ENCODE assay signal across 12 mouse cellular contexts in genomic region chr12:112663303-112663702, GRCm38 (mm10). TPM values are rescaled to one million over a fixed set of nuclear protein-coding genes. Genes with fewer than 3 reads are reported as not detected.
DNase-seq lines count a peak whose midpoint lies in the region; ATAC-seq and TF ChIP-seq lines count a peak whose summit lies in the region.
"Had no signal": no experiment of that assay in that cellular context is flagged by ENCODE, and none has a peak within 500 bp of the region (broad histone marks: within the 10 kb centered on the region; RNA-seq: fewer than 3 reads in every experiment).

No protein-coding gene starts in this region.

- DNase-seq in layer of hippocampus, adult 2 months (ENCODE audit: low spot score in 2 of 2), result no peak
- no peak for DNase-seq in layer of hippocampus, postnatal 36 days
- DNase-seq in hindbrain, embryonic 14.5 days (ENCODE audit: low spot score), result no peak
- DNase-seq in left cerebral cortex, adult 9 months (ENCODE audit: low spot score in 2 of 2), result no peak
- no peak for DNase-seq in layer of hippocampus, postnatal 14 days (ENCODE audit: low spot score in 2 of 2)
- no peak for DNase-seq in left cerebral cortex, adult 18-20 months (ENCODE audit: low spot score in 2 of 2)
- DNase-seq: cerebellum, postnatal 36 days; kidney, adult 9 months; thymus, postnatal 25 days had no signal

- 72% methylated on average over 11 of the region's 11 CpGs for WGBS in forebrain, embryonic 12.5 days
- WGBS in hindbrain, embryonic 14.5 days, result 65% methylated on average over 11 of the region's 11 CpGs
- WGBS in midbrain, embryonic 16.5 days, result 60% methylated on average over 11 of the region's 11 CpGs

- TF ChIP-seq CTCF in layer of hippocampus, adult 2 months (conservative IDR thresholded peaks at IDR 0.05), result no peak

- H3K4me2 ChIP-seq in forebrain, embryonic 12.5 days, result peak overlapping the region; percentile 33; the same call in 1 of the 2 replicates
- peak overlapping the region; percentile 30 for H3K4me2 ChIP-seq in hindbrain, embryonic 14.5 days (replicated peaks)
- H3K4me2 ChIP-seq in midbrain, embryonic 16.5 days (ENCODE audit: low read length), result peak overlapping the region; percentile 28; the same call in 1 of the 2 replicates

- peaks cover 86% of the 10 kb centered on the region for H3K4me1 ChIP-seq in forebrain, embryonic 12.5 days
- peaks cover 65% of the 10 kb centered on the region for H3K4me1 ChIP-seq in hindbrain, embryonic 14.5 days (replicated peaks; ENCODE audit: control insufficient read depth, insufficient read depth, low read length)
- H3K4me1 ChIP-seq in midbrain, embryonic 16.5 days (ENCODE audit: control insufficient read depth, insufficient read depth, low read length), result peaks cover 40% of the 10 kb centered on the region

- no peaks in the 10 kb centered on the region for H3K9me3 ChIP-seq in forebrain, embryonic 12.5 days
- H3K9me3 ChIP-seq in hindbrain, embryonic 14.5 days (ENCODE audit: control insufficient read depth, low read length), result no peaks in the 10 kb centered on the region
- no peaks in the 10 kb centered on the region for H3K9me3 ChIP-seq in midbrain, embryonic 16.5 days (replicated peaks; ENCODE audit: control insufficient read depth, low read length, poor library complexity, severe bottlenecking)

- ATAC-seq in forebrain, embryonic 12.5 days (ENCODE audit: low FRiP score), result no peak
- ATAC-seq in hindbrain, embryonic 14.5 days (ENCODE audit: low FRiP score), result no peak
- ATAC-seq in midbrain, embryonic 16.5 days, result no peak

- H3K4me3 ChIP-seq in layer of hippocampus, adult 2 months, result no peak overlapping the region
- H3K4me3 ChIP-seq in forebrain, embryonic 12.5 days (replicated peaks), result no peak overlapping the region
- H3K4me3 ChIP-seq in hindbrain, embryonic 14.5 days (replicated peaks; ENCODE audit: low read length), result no peak overlapping the region
- no peak overlapping the region for H3K4me3 ChIP-seq in midbrain, embryonic 16.5 days (ENCODE audit: low read depth, low read length)

- H3K27ac ChIP-seq in layer of hippocampus, adult 2 months, result peak overlapping the region; percentile 39
- H3K27ac ChIP-seq in forebrain, embryonic 12.5 days, result peak overlapping the region; percentile 92
- peak overlapping the region; percentile 88 for H3K27ac ChIP-seq in hindbrain, embryonic 14.5 days
- H3K27ac ChIP-seq in midbrain, embryonic 16.5 days (ENCODE audit: low read length), result peak overlapping the region; percentile 66
- H3K27ac ChIP-seq: macrophage had no signal

- 0 out of 2 replicates have a peak overlapping the region, but pooled peaks have one; percentile 42 for H3K9ac ChIP-seq in forebrain, embryonic 12.5 days
- peak overlapping the region; percentile 47 for H3K9ac ChIP-seq in hindbrain, embryonic 14.5 days
- H3K9ac ChIP-seq in midbrain, embryonic 16.5 days (ENCODE audit: low read depth, low read length), result peak overlapping the region; percentile 40

- no peaks in the 10 kb centered on the region for H3K27me3 ChIP-seq in forebrain, embryonic 12.5 days
- no peaks in the 10 kb centered on the region for H3K27me3 ChIP-seq in hindbrain, embryonic 14.5 days (ENCODE audit: control insufficient read depth, insufficient read depth, low read length)
- H3K27me3 ChIP-seq in midbrain, embryonic 16.5 days (ENCODE audit: control insufficient read depth, insufficient read depth, low read depth, low read length), result no peaks in the 10 kb centered on the region

- peaks cover 91% of the 10 kb centered on the region for H3K36me3 ChIP-seq in forebrain, embryonic 12.5 days (replicated peaks)
- peaks cover 70% of the 10 kb centered on the region for H3K36me3 ChIP-seq in hindbrain, embryonic 14.5 days (replicated peaks; ENCODE audit: control insufficient read depth, insufficient read depth)
- H3K36me3 ChIP-seq in midbrain, embryonic 16.5 days (ENCODE audit: control insufficient read depth, insufficient read depth, low read length), result peaks cover 28% of the 10 kb centered on the region

RNA-seq across cellular contexts. Expression of gene Akt1, which starts 11.4 kb away (rescaled TPM):
- total RNA-seq in layer of hippocampus, adult 2 months (2021), result 100 to 1,000 TPM; 152 to 160 TPM
- 100 to 1,000 TPM; 145 to 156 TPM for total RNA-seq in layer of hippocampus, postnatal 36 days (2021)
- polyA plus RNA-seq in forebrain, embryonic 12.5 days (2016; fragmentation: Nextera tagmentation; extraction: Ambion mirVana), result 47.0 and 71.6 TPM in 2 replicates
- 69.2 and 70.3 TPM in 2 replicates for polyA plus RNA-seq in hindbrain, embryonic 14.5 days (2014; fragmentation: Nextera tagmentation; extraction: Ambion mirVana)
- polyA plus RNA-seq in midbrain, embryonic 16.5 days (2015; fragmentation: Nextera tagmentation; extraction: Ambion mirVana), result 58.7 and 60.4 TPM in 2 replicates
- total RNA-seq in layer of hippocampus, postnatal 14 days (2021), result 100 to 1,000 TPM; 153 to 158 TPM
- 100 to 1,000 TPM; 161 to 169 TPM for total RNA-seq in left cerebral cortex, adult 18-20 months (2021)

RNA-seq across cellular contexts. Expression of gene Zbtb42, which starts 15.3 kb away (rescaled TPM):
- under 1 TPM; 0.44 to 0.52 TPM for total RNA-seq in layer of hippocampus, adult 2 months (2021)
- total RNA-seq in layer of hippocampus, postnatal 36 days (2021), result under 1 TPM; 0.37 to 0.38 TPM
- 4.6 and 5.1 TPM in 2 replicates for polyA plus RNA-seq in forebrain, embryonic 12.5 days (2016; fragmentation: Nextera tagmentation; extraction: Ambion mirVana)
- polyA plus RNA-seq in hindbrain, embryonic 14.5 days (2014; fragmentation: Nextera tagmentation; extraction: Ambion mirVana), result 2.2 and 4.7 TPM in 2 replicates
- polyA plus RNA-seq in midbrain, embryonic 16.5 days (2015; fragmentation: Nextera tagmentation; extraction: Ambion mirVana), result 0.73 and 1.2 TPM in 2 replicates
- total RNA-seq in layer of hippocampus, postnatal 14 days (2021), result under 1 TPM; 0.43 to 0.55 TPM
- 1 to 10 TPM; 1.1 to 1.5 TPM for total RNA-seq in left cerebral cortex, adult 18-20 months (2021)

RNA-seq across cellular contexts. Expression of gene Siva1, which starts 18.8 kb away (rescaled TPM):
- total RNA-seq in layer of hippocampus, adult 2 months (2021), result 10 to 100 TPM; 19.6 to 20.1 TPM
- 10 to 100 TPM; 20.2 to 24.0 TPM for total RNA-seq in layer of hippocampus, postnatal 36 days (2021)
- polyA plus RNA-seq in forebrain, embryonic 12.5 days (2016; fragmentation: Nextera tagmentation; extraction: Ambion mirVana), result 151 and 173 TPM in 2 replicates
- polyA plus RNA-seq in hindbrain, embryonic 14.5 days (2014; fragmentation: Nextera tagmentation; extraction: Ambion mirVana), result 54.2 and 58.4 TPM in 2 replicates
- polyA plus RNA-seq in midbrain, embryonic 16.5 days (2015; fragmentation: Nextera tagmentation; extraction: Ambion mirVana), result 41.7 and 44.1 TPM in 2 replicates
- total RNA-seq in layer of hippocampus, postnatal 14 days (2021), result 10 to 100 TPM; 21.6 to 23.4 TPM
- 10 to 100 TPM; 21.6 to 22.0 TPM for total RNA-seq in left cerebral cortex, adult 18-20 months (2021)

RNA-seq across cellular contexts. Expression of gene Adssl1, which starts 43.5 kb away (rescaled TPM):
- 10 to 100 TPM; 10.1 to 10.6 TPM for total RNA-seq in layer of hippocampus, adult 2 months (2021)
- 10 to 100 TPM; 11.9 to 12.6 TPM for total RNA-seq in layer of hippocampus, postnatal 36 days (2021)
- 2.0 and 2.8 TPM in 2 replicates for polyA plus RNA-seq in forebrain, embryonic 12.5 days (2016; fragmentation: Nextera tagmentation; extraction: Ambion mirVana)
- polyA plus RNA-seq in hindbrain, embryonic 14.5 days (2014; fragmentation: Nextera tagmentation; extraction: Ambion mirVana), result 5.3 and 5.5 TPM in 2 replicates
- 4.0 and 4.2 TPM in 2 replicates for polyA plus RNA-seq in midbrain, embryonic 16.5 days (2015; fragmentation: Nextera tagmentation; extraction: Ambion mirVana)
- total RNA-seq in layer of hippocampus, postnatal 14 days (2021), result 1 to 10 TPM; 5.3 to 5.6 TPM
- 10 to 100 TPM; 16.4 to 19.7 TPM for total RNA-seq in left cerebral cortex, adult 18-20 months (2021)

RNA-seq across cellular contexts. Expression of gene Cep170b, which starts 57.0 kb away (rescaled TPM):
- 100 to 1,000 TPM; 194 to 210 TPM for total RNA-seq in layer of hippocampus, adult 2 months (2021)
- total RNA-seq in layer of hippocampus, postnatal 36 days (2021), result 100 to 1,000 TPM; 171 to 189 TPM
- polyA plus RNA-seq in forebrain, embryonic 12.5 days (2016; fragmentation: Nextera tagmentation; extraction: Ambion mirVana), result 14.4 and 16.3 TPM in 2 replicates
- polyA plus RNA-seq in hindbrain, embryonic 14.5 days (2014; fragmentation: Nextera tagmentation; extraction: Ambion mirVana), result 39.5 and 41.9 TPM in 2 replicates
- polyA plus RNA-seq in midbrain, embryonic 16.5 days (2015; fragmentation: Nextera tagmentation; extraction: Ambion mirVana), result 36.0 and 39.4 TPM in 2 replicates
- 100 to 1,000 TPM; 178 to 193 TPM for total RNA-seq in layer of hippocampus, postnatal 14 days (2021)
- total RNA-seq in left cerebral cortex, adult 18-20 months (2021), result 100 to 1,000 TPM; 267 to 284 TPM

Comparison
In these comparisons a context has a peak if more than half of its experiments do, and no peak if none do; other contexts are left out.
1. H3K27ac ChIP-seq: peak in every context shown above with its lines; median percentile 92 in forebrain, embryonic 12.5 days; 88 in hindbrain, embryonic 14.5 days; 66 in midbrain, embryonic 16.5 days; 39 in layer of hippocampus, adult 2 months.